Mouse (Mus musculus) ES-E14 (cell line): ENCODE measurements around the gene Slc22a18. TPM values are rescaled to one million over a fixed set of nuclear protein-coding genes. Genes with fewer than 3 reads are reported as not detected.

ENCODE experiments used
- DNase-seq: peaks from one replicate; pipeline ENCODE4 v3.0.0-alpha.2; 2013; ENCODE audit warnings: low read depth, low spot score
- H3K27ac ChIP-seq: 2 replicates; pipeline ENCODE4 v1.5.1; 2012; ENCODE audit warnings: low read depth, mild to moderate bottlenecking, low read length, moderate library complexity, mixed read lengths; ENCODE audit not compliant: poor library complexity, insufficient read depth, severe bottlenecking
- H3K36me3 ChIP-seq: 2 replicates; pipeline ENCODE4 v1.6.1; 2012; ENCODE audit warnings: mild to moderate bottlenecking, low read length, moderate library complexity, mixed read lengths; ENCODE audit not compliant: control insufficient read depth, poor library complexity, insufficient read depth, severe bottlenecking
- H3K4me1 ChIP-seq, 2 experiments: fragments of 150-350 bp in 1 of 2; sonication (generic) in 1 of 2; 2 replicates each; pipeline ENCODE4 v1.6.1; 2012; ENCODE audit warnings: low read length in 2 of 2, mild to moderate bottlenecking in 1 of 2, mixed read lengths in 1 of 2; ENCODE audit not compliant: control insufficient read depth in 2 of 2, insufficient read depth in 2 of 2, poor library complexity in 1 of 2
- H3K4me3 ChIP-seq, 2 experiments: fragments of 150-350 bp in 1 of 2; sonication (generic) in 1 of 2; 2 replicates each; pipeline ENCODE4 v1.5.1; 2012; ENCODE audit warnings: low read length in 2 of 2, low read depth in 1 of 2, mild to moderate bottlenecking in 1 of 2, mixed read lengths in 1 of 2; ENCODE audit not compliant: insufficient read depth in 1 of 2, poor library complexity in 1 of 2, severe bottlenecking in 1 of 2
- H3K9ac ChIP-seq: 2 replicates; pipeline ENCODE4 v1.6.1; 2012; ENCODE audit warnings: low read depth, mild to moderate bottlenecking, low read length, mixed read lengths; ENCODE audit not compliant: poor library complexity, insufficient read depth, severe bottlenecking
- H3K9me3 ChIP-seq: fragments of 150-350 bp; sonication (generic); 2 replicates; pipeline ENCODE4 v1.6.1; 2012; ENCODE audit warnings: low read depth, mild to moderate bottlenecking, low read length; ENCODE audit not compliant: control insufficient read depth, insufficient read depth
- CHD2 ChIP-seq: IDR thresholded peaks from 2 replicates; pipeline ENCODE4 v1.6.1; 2014; ENCODE audit warnings: mild to moderate bottlenecking, low read depth, low read length, inconsistent platforms
- HCFC1 ChIP-seq: IDR thresholded peaks from 2 replicates; pipeline ENCODE4 v1.6.1; 2012; ENCODE audit warnings: low read length, inconsistent platforms, borderline replicate concordance; ENCODE audit not compliant: insufficient read depth
- MAFK ChIP-seq: IDR thresholded peaks from 2 replicates; pipeline ENCODE4 v1.6.1; 2014; ENCODE audit warnings: mild to moderate bottlenecking, low read depth, low read length, inconsistent platforms; ENCODE audit not compliant: insufficient read depth
- ZC3H11A ChIP-seq: IDR thresholded peaks from 2 replicates; pipeline ENCODE4 v1.6.1; 2012; ENCODE audit warnings: low read depth, mild to moderate bottlenecking, inconsistent platforms, low read length, borderline replicate concordance
- ZNF384 ChIP-seq: IDR thresholded peaks from 2 replicates; pipeline ENCODE4 v1.6.1; 2012; ENCODE audit warnings: low read depth, low read length, inconsistent platforms
- in situ Hi-C, 2 experiments: fragments of 600-800 bp; cut with MboI; formaldehyde crosslinking; loops; one replicate each; pipeline ENCODE4 v1.15.1; 2025; ENCODE audit warnings: low sequenced_read_pairs in 2 of 2, inconsistent platforms in 1 of 2; ENCODE audit not compliant: unreplicated experiment in 2 of 2
- total RNA-seq: library from RNA; depleted of rRNA; stranded (reverse); fragments of 300-350 nt; gene quantifications from 2 replicates; pipeline ENCODE4 v1.2.3, GENCODE M21; 2012

Gene Slc22a18
- total RNA-seq, 1 experiment, result 1.5 TPM

GRCm38 (mm10) chr7:143513763-143514415 lies 40.4 kb downstream of the Slc22a18 start:
- no peaks in the 10 kb centered on the region for H3K4me1 ChIP-seq
- TF ChIP-seq ZC3H11A (no peak), HCFC1 (no peak), MAFK (no peak), CHD2 (no peak), ZNF384 (no peak)
- peaks cover 24% of the 10 kb centered on the region for H3K36me3 ChIP-seq
- in situ Hi-C loops, result no loop called here
- H3K9me3 ChIP-seq, result no peaks in the 10 kb centered on the region
- no peak overlapping the region for H3K9ac ChIP-seq
- no peak overlapping the region for H3K27ac ChIP-seq
- H3K4me3 ChIP-seq, result no peak overlapping the region
- no peak for DNase-seq

GRCm38 (mm10) chr7:143514416-143514768 lies 40.9 kb downstream of the Slc22a18 start:
- TF ChIP-seq MAFK (no peak), CHD2 (no peak), HCFC1 (no peak), ZNF384 (no peak), ZC3H11A (no peak)
- no peak overlapping the region for H3K4me3 ChIP-seq
- no peak overlapping the region for H3K9ac ChIP-seq
- H3K9me3 ChIP-seq, result no peaks in the 10 kb centered on the region
- no peaks in the 10 kb centered on the region for H3K4me1 ChIP-seq
- peaks cover 27% of the 10 kb centered on the region for H3K36me3 ChIP-seq
- no peak overlapping the region for H3K27ac ChIP-seq
- in situ Hi-C loops, result no loop called here
- no peak for DNase-seq

GRCm38 (mm10) chr7:143519333-143519732 lies 45.8 kb downstream of the Slc22a18 start:
- no peak overlapping the region for H3K27ac ChIP-seq
- no peaks in the 10 kb centered on the region for H3K9me3 ChIP-seq
- no peak for DNase-seq
- in situ Hi-C loops, result no loop called here
- TF ChIP-seq CHD2 (no peak), ZC3H11A (no peak), MAFK (no peak), HCFC1 (no peak), ZNF384 (no peak)
- no peaks in the 10 kb centered on the region for H3K4me1 ChIP-seq
- H3K36me3 ChIP-seq, result peaks cover 42% of the 10 kb centered on the region
- no peak overlapping the region for H3K9ac ChIP-seq
- no peak overlapping the region for H3K4me3 ChIP-seq

- no peaks in the 10 kb centered on the region for H3K4me1 ChIP-seq
- H3K9ac ChIP-seq, result no peak overlapping the region
- no peaks in the 10 kb centered on the region for H3K9me3 ChIP-seq
- in situ Hi-C loops, result no loop called here
- no peak overlapping the region for H3K27ac ChIP-seq
- no peak for DNase-seq
- TF ChIP-seq MAFK (no peak), ZC3H11A (no peak), HCFC1 (no peak), ZNF384 (no peak), CHD2 (no peak)
- no peak overlapping the region for H3K4me3 ChIP-seq
- H3K36me3 ChIP-seq, result peaks cover 44% of the 10 kb centered on the region
Observed at GRCm38 (mm10) chr7:143532410-143532809, 58.9 kb downstream of the Slc22a18 start.

GRCm38 (mm10) chr7:143533284-143533683 lies 59.7 kb downstream of the Slc22a18 start:
- H3K4me1 ChIP-seq, result no peaks in the 10 kb centered on the region
- TF ChIP-seq ZNF384, result no peak
- no peak for TF ChIP-seq HCFC1
- TF ChIP-seq MAFK, result no peak
- TF ChIP-seq CHD2, result no peak
- TF ChIP-seq ZC3H11A, result no peak
- DNase-seq, result no peak
- H3K4me3 ChIP-seq, result no peak overlapping the region
- no peak overlapping the region for H3K27ac ChIP-seq
- in situ Hi-C loops, result no loop called here
- H3K36me3 ChIP-seq, result peaks cover 45% of the 10 kb centered on the region
- H3K9me3 ChIP-seq, result no peaks in the 10 kb centered on the region
- H3K9ac ChIP-seq, result no peak overlapping the region
